Comparison of ENCODE assay signal across 11 mouse cellular contexts in the genomic region with DNA sequence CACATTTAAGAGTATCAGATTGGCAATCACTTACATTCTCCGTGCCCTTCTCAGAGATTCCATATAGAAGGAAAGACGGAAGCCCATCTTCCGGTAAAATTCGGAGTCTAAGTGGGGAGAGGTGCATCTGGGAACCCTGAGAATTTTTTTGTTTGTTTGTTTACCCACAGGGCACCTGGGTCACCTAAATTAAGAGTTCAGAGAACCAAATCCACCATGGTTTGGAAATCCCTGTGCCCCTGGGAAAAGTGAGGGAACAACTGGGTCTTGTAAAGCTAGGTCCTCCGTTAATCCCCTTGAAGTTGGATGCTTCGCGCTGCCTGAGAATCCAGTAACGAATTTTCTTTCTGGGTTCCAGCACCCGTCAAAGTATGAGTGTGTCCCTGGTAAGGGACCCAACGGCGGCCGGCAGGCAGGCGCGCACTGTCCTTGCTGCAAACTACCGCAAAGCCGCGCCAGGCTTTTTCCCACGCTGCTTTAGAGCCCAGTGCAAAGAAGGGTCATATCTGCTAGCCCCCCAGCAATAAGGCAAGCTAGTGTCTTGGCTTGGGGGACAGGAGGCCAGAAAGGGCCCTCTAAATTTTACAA. TPM values are rescaled to one million over a fixed set of nuclear protein-coding genes. Genes with fewer than 3 reads are reported as not detected.
DNase-seq lines count a peak whose midpoint lies in the region; ATAC-seq lines count a peak whose summit lies in the region.
"Had no signal": no experiment of that assay in that cellular context is flagged by ENCODE, and none has a peak within 500 bp of the region (broad histone marks: within the 10 kb centered on the region; RNA-seq: fewer than 3 reads in every experiment).

No protein-coding gene starts in this region.

- peaks cover 7% of the 10 kb centered on the region for H3K4me1 ChIP-seq in hindbrain, embryonic 11.5 days (replicated peaks; ENCODE audit: control insufficient read depth, insufficient read depth, low read length)
- peaks cover 11% of the 10 kb centered on the region for H3K4me1 ChIP-seq in hindbrain, embryonic 16.5 days (ENCODE audit: control insufficient read depth, insufficient read depth, low read depth, low read length)
- no peaks in the 10 kb centered on the region for H3K4me1 ChIP-seq in brown adipose tissue, adult 24 weeks (ENCODE audit: control insufficient read depth, insufficient read depth, insufficient read length, low read length)
- H3K4me1 ChIP-seq in midbrain, embryonic 14.5 days (ENCODE audit: control insufficient read depth, insufficient read depth, low read length) = peaks cover 19% of the 10 kb centered on the region

- peak overlapping the region; percentile 13; the same call in 1 of the 2 replicates for H3K4me3 ChIP-seq in hindbrain, embryonic 11.5 days (ENCODE audit: low read depth, low read length)
- H3K4me3 ChIP-seq in hindbrain, embryonic 16.5 days (ENCODE audit: low read length) = no peak overlapping the region
- peak overlapping the region; percentile 60 for H3K4me3 ChIP-seq in brown adipose tissue, adult 24 weeks (ENCODE audit: insufficient read depth, low read depth, low read length)
- H3K4me3 ChIP-seq in midbrain, embryonic 14.5 days (replicated peaks; ENCODE audit: low read depth, low read length) = peak overlapping the region; percentile 44

- DNase-seq in hindbrain, embryonic 11.5 days (ENCODE audit: low spot score) = peak; percentile 63
- DNase-seq in heart, postnatal 10 days = peak; percentile 18 to 26
- DNase-seq in midbrain, embryonic 14.5 days = peak; percentile 46
- no peak for DNase-seq in adipocyte (ENCODE audit: low spot score)
- DNase-seq in adrenal gland, postnatal 14 days = no peak
- DNase-seq: lung, postnatal 10 days; right cerebral cortex, postnatal 14 days had no signal

- H3K27me3 ChIP-seq in hindbrain, embryonic 11.5 days (ENCODE audit: control insufficient read depth, insufficient read depth, low read length) = peaks cover 71% of the 10 kb centered on the region
- H3K27me3 ChIP-seq in hindbrain, embryonic 16.5 days (replicated peaks; ENCODE audit: control insufficient read depth, insufficient read depth, low read length) = peaks cover 44% of the 10 kb centered on the region
- peaks cover 87% of the 10 kb centered on the region for H3K27me3 ChIP-seq in midbrain, embryonic 14.5 days (ENCODE audit: control insufficient read depth, insufficient read depth, low read length)

- WGBS in hindbrain, embryonic 11.5 days = under 1% methylated on average over 18 of the region's 18 CpGs
- under 1% methylated on average over 18 of the region's 18 CpGs for WGBS in hindbrain, embryonic 16.5 days
- under 1% methylated on average over 18 of the region's 18 CpGs for WGBS in midbrain, embryonic 14.5 days

- intact Hi-C loops in heart, postnatal 10 days (cut with DNase I) = loop anchor here (5.0 to 10.0 kb wide), 3 partner anchors 80 to 392 kb away; no protein-coding TSS in a partner anchor

- no peak overlapping the region for H3K27ac ChIP-seq in hindbrain, embryonic 11.5 days (ENCODE audit: low read depth, low read length)
- H3K27ac ChIP-seq in hindbrain, embryonic 16.5 days (ENCODE audit: low read depth, low read length) = no peak overlapping the region
- H3K27ac ChIP-seq in brown adipose tissue, adult 24 weeks (replicated peaks; ENCODE audit: low read depth, low read length) = no peak overlapping the region
- H3K27ac ChIP-seq in midbrain, embryonic 14.5 days (replicated peaks; ENCODE audit: low read depth, low read length) = no peak overlapping the region

- no peak for ATAC-seq in hindbrain, embryonic 11.5 days (ENCODE audit: low FRiP score)
- no peak for ATAC-seq in hindbrain, embryonic 16.5 days
- ATAC-seq in midbrain, embryonic 14.5 days (ENCODE audit: low FRiP score, low TSS enrichment) = no peak
- no peak for ATAC-seq in frontal cortex, adult (ENCODE audit: low TSS enrichment)

- no peaks in the 10 kb centered on the region for H3K36me3 ChIP-seq in hindbrain, embryonic 11.5 days (ENCODE audit: control insufficient read depth, insufficient read depth, low read length)
- no peaks in the 10 kb centered on the region for H3K36me3 ChIP-seq in hindbrain, embryonic 16.5 days (ENCODE audit: control insufficient read depth, insufficient read depth, low read length)
- no peaks in the 10 kb centered on the region for H3K36me3 ChIP-seq in midbrain, embryonic 14.5 days (ENCODE audit: control insufficient read depth, insufficient read depth, low read length)
- H3K36me3 ChIP-seq: G1E had no signal

- no peak overlapping the region for H3K9ac ChIP-seq in hindbrain, embryonic 11.5 days (ENCODE audit: low read depth, low read length)
- H3K9ac ChIP-seq in hindbrain, embryonic 16.5 days (ENCODE audit: low read depth, low read length) = no peak overlapping the region
- no peak overlapping the region for H3K9ac ChIP-seq in midbrain, embryonic 14.5 days (replicated peaks; ENCODE audit: low read length)

- no peak overlapping the region for H3K4me2 ChIP-seq in hindbrain, embryonic 11.5 days (replicated peaks; ENCODE audit: low read depth, low read length)
- no peak overlapping the region for H3K4me2 ChIP-seq in hindbrain, embryonic 16.5 days (ENCODE audit: low read length)
- peak overlapping the region; percentile 93 for H3K4me2 ChIP-seq in midbrain, embryonic 14.5 days (ENCODE audit: low read length)

- no peaks in the 10 kb centered on the region for H3K9me3 ChIP-seq in hindbrain, embryonic 11.5 days (ENCODE audit: control insufficient read depth, low read length)
- H3K9me3 ChIP-seq in hindbrain, embryonic 16.5 days (ENCODE audit: control insufficient read depth, low read length) = no peaks in the 10 kb centered on the region
- H3K9me3 ChIP-seq in midbrain, embryonic 14.5 days (ENCODE audit: control insufficient read depth, low read length) = no peaks in the 10 kb centered on the region

RNA-seq across cellular contexts. Expression of a gene that starts 13.3 kb away (rescaled TPM):
- 0.26 and 0.68 TPM in 2 replicates for polyA plus RNA-seq in hindbrain, embryonic 11.5 days (2014; fragmentation: Nextera tagmentation; extraction: Ambion mirVana)
- polyA plus RNA-seq in hindbrain, embryonic 16.5 days (2015; fragmentation: Nextera tagmentation; extraction: Ambion mirVana) = 0.55 and 0.57 TPM in 2 replicates
- 0.20 and 1.1 TPM in 2 replicates for polyA plus RNA-seq in brown adipose tissue, adult 24 weeks (2012; ENCODE audit: insufficient read depth, insufficient read length, missing spikeins)
- total RNA-seq in heart, postnatal 10 days (2021) = 1 to 10 TPM; 3.3 to 4.4 TPM
- 1.6 and 1.7 TPM in 2 replicates for polyA plus RNA-seq in midbrain, embryonic 14.5 days (2014; fragmentation: Nextera tagmentation; extraction: Ambion mirVana)
- 4.0 and 8.3 TPM in 2 replicates for total RNA-seq in adrenal gland, postnatal 14 days (2021)
- polyA plus RNA-seq: G1E had no signal

Comparison
In these comparisons a context has a peak if more than half of its experiments do, and no peak if none do; other contexts are left out.
1. DNase-seq: peak in hindbrain, embryonic 11.5 days (single experiment), heart, postnatal 10 days (2 of 2) and midbrain, embryonic 14.5 days (single experiment); none in adipocyte (single experiment) and adrenal gland, postnatal 14 days (single experiment).